Mouse (Mus musculus) cerebellum, adult 8-10 months (tissue): ENCODE data around the gene Cmtr1.
A peak's percentile ranks its signal among the peaks of the same experiment; 100 is the strongest.
"Not testable (repeated sequence)": the region's sequence is repeated elsewhere in the genome, so short reads cannot be mapped to it uniquely, and the experiment has no call there.

Experiments
- DNase-seq: peaks from one replicate; pipeline ENCODE4 v3.0.0; 2022

The Cmtr1 gene

GRCm38 (mm10) chr17:29708783-29709182 lies 48.4 kb downstream of the Cmtr1 start:
- DNase-seq: no peak

DNA sequence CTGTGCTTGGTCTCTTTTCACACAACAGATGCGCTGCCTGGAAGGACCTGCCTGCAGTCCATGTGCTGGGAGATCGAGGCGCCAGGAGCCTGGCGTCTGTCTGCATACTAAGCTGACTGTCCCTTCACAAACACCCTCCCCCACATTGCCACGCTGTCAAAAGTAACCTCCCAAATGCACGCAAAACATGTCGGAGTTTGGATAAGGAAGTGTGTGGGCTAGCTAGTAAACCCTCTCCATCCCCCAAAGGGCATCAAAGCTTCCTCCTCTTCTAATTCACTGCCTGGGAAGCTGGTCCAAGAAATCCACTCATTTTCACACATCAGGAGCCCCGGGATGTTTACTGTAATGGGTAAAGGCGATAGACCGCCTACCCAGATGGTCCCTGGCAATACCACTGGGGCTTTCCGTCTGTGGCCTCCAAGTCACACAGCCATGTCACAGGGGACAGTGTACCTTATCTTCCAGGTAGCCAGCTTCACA lies 50.2 kb downstream of the Cmtr1 start:
- no peak for DNase-seq

DNA sequence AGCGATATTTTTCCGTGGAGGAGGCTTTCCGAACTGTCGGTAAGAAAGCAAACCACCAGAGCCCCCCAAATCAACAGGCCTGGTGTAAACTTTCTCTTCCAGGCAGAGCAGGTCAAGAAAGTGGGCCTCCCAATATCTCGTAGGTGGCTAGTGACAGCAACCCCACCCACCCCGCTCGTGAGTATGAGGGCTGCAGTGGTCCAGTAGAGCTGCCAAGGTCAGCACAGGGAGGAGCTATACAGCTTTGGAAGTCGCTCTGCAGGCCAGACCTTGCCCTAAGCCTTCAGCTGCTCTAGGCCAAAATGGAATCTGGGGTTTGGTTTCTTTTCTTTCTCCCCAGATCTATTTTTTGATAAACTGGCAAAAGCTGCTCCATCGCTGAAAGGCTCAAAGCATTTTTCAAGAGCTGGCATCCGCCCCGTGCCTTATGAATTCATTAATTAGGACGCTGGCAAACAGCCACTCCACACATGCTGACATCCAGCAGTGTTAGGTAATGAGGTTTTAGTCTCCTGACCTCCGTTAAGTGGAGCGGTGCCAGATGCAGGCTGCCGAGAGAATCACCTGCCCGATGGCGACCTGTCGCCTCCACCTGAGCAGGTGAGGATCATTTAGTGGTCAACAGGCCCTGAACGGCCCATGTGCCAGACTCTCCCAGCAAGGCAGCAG lies 50.8 kb downstream of the Cmtr1 start:
- peak; percentile 90 for DNase-seq

DNA sequence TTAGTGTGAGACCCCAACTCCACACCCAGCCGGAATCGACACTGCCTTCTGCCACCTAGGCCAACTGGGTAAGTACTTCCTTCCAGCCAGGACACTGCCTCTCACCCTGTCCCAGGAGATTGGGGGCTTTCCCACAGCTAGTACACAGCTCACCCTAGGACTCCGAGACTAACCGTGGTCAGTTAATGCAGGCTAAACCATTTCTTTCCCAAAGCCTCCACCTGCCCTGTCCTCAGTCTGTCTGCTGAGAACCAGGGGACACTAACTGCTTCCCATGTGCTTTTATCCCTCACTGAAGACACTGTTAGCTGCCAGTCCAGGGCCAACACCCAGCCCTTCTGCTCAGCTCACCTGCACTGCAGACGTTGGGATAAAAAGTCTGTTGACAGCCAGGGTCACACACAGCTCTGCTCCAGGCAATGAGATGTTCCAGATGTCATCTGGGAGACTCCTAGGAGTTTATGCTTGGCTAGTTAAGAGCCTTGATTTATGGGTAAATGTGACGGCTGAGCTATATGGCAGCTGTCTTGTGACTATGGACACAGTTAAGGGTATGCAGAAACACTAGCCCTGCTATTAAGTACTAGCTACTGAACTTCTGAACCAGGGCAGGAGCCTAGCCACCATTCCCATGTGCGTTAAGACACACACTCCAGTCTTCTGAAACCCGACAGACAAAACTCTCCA lies 51.5 kb downstream of the Cmtr1 start:
- peak; percentile 42 for DNase-seq

DNA sequence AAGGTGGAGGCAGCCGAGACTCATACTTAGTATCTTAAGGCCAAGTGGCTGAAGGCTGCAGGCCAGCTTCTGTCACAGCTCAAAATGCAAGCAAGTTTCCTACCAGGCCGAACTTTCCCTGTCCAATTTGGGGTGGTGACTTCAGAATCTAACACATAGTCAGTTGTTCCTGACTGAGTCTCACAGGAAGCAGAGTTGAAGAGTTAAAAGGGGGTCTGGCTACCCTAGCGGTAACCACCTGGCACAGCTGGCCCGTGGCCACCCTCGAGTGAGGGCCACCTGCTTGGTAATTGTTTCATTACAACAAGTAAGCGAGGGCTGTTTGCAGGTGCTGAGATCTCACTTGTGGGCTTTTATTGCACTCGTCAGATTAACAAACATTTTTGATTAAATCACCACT lies 52.2 kb downstream of the Cmtr1 start:
- no peak for DNase-seq

DNA sequence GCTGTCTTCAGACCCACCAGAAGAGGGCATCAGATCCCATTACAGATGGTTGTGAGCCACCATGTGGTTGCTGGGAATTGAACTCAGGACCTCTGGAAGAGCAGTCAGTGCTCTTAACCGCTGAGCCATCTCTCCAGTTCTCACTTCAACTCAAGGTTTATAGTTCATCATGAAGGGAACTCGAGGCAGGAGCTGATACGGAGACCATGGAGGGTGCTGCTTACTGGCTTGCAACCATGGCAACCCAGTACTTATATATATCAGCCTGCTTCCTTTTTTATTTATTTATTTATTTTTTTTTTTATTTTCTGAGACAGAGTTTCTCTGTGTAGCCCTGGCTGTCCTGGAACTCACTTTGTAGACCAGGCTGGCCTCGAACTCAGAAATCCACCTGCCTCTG lies 53.3 kb downstream of the Cmtr1 start:
- DNase-seq: not testable (repeated sequence)

- peak; percentile 97 for DNase-seq
Measured at GRCm38 (mm10) chr17:29716732-29717445, 56.5 kb downstream of the Cmtr1 start, which contains the start of gene Ccdc167. Gene Ccdc167, minus strand, starts transcription at chr17:29717044.

DNA sequence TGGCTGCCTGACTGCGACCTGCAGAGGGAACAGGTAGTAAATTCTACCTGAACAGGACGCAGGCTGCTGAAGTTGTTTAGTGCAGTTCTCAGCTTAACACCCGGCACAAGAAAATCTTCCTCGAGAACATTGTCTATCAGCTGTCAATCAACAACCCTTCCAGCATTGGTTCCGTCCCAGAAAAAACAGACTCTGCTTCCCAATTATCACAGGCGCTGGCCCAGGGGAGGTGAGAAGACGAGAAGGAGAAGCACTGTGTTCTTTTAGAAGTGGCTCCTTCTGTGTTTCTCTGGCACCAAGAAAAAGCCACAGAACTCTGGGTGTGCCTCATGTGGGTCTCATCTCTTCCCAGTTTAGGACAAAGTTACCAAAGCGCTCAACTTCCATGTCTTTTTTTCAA lies 58.3 kb downstream of the Cmtr1 start:
- no peak for DNase-seq

DNA sequence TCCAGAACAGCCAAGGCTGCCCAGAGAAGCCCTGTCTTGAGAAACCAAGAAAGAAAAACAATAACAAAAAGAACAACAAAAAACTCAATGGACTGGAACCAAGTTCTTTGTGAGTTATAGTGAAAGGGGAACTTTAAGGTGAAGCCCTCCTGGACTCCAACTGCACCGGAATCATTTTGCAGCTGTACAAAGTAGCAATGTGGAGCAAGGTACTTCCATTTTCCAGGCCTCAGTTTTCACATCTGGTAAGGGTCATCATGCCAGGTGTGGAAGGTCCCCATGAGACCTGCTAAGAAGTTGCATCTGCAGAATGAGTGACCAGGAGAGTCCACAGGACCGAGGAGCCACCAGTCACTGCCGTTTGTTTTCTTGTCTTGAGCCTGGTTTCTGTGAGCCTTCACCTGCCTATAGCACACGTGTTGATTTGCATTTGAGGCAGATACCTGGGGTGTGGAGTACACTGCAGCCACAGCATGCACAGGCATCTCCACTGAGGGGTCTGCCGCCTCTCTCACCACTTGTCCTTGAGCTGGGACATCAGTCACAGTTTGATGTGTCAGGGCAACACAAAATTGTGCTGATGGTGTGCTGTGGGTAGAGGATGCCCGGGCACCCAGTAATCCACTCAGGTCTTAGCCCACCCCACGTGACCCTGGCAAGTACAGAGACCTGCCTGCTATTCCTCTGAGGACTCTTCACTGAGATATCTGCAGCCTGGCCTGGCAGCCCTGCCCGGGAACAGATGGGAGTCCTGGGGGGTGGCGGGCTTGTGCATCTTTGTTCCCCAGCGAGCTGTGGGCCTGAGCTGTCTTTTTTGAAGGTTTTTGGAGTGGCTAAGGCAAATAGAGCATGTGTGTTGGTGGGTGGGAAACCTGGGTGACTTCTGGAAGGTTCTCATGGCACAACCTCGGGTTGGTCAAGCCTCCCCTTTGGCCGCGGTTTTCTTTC lies 59.5 kb downstream of the Cmtr1 start:
- peak; percentile 81 for DNase-seq

GRCm38 (mm10) chr17:29720755-29721365 lies 60.5 kb downstream of the Cmtr1 start:
- DNase-seq: no peak

DNA sequence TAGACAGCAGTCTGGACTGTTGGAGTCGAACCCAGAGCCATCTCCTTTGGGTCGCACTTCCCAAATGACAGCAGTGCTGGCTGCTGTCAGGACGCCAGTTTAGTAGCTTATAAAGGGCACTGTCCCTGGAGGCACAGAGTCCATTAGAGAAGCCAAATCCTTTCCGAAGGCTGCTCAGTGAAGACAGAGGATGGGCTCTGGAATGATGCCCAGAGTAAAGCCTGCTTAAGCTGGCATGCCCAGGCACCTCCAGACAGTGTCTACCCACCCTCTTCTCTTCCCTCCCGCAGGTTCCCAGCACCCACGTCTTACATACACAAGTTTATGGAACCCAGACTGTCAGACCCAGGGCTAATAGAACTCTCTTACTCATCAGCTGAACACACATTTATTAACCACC lies 64.2 kb downstream of the Cmtr1 start:
- DNase-seq: no peak

- DNase-seq: no peak
Measured at GRCm38 (mm10) chr17:29725027-29725620, 64.7 kb downstream of the Cmtr1 start.

GRCm38 (mm10) chr17:29728082-29728481 lies 67.7 kb downstream of the Cmtr1 start:
- no peak for DNase-seq

- DNase-seq: peak; percentile 56
Measured at GRCm38 (mm10) chr17:29730510-29731265, 70.3 kb downstream of the Cmtr1 start.

DNA sequence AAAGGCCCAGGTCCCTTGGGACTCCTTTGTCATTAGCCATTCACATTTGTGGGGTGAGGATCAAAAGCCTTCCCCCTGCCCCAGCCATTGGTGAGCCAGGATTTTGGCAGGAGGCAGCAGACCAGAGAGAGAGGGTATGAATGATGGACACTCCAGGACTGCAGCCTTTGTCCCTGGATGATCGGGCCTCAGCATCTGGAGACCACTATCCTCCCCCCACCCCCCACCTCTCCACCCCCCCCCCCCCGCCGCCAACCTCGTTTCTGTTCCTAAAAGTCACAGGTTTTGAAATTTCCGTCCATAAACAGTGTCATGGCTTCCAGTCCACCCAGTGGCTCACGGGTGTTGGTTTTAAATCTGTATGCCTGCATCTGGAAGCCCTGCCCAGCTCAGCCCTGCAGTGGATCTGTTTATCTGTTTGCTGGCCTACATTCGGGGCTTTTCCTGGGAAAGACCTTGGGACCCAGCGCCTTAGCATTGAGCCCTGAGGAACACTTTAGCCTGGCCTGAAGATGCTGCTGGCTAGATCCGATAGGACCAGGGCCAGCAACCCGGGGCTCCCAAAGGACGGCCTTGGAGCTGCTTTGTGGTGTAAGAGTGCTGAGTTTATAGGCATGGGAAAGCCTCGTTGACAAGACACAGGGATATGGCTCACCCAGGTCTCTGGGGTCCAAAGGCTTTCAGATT lies 71.0 kb downstream of the Cmtr1 start:
- no peak for DNase-seq

- no peak for DNase-seq
Measured at GRCm38 (mm10) chr17:29731953-29732325, 71.5 kb downstream of the Cmtr1 start.

DNA sequence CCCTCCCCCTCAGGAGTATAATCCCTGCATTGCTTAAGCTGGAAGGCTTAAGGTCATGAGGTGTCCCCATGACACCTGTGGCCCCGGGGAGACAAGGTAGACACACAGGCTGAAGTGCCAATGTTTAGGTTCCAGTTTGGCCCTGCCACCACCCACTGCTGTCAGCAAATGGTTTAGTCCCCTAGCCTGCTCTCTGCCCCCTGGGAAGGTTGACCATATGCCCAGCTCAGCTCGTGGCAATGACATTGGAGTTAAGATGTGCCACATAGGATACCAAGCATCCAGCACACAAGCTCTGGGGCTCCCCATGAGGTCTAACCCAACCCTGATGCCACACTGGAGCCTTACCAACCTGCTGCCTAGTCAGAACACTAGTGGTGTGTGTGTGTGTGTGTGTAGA lies 72.1 kb downstream of the Cmtr1 start:
- DNase-seq: no peak

DNA sequence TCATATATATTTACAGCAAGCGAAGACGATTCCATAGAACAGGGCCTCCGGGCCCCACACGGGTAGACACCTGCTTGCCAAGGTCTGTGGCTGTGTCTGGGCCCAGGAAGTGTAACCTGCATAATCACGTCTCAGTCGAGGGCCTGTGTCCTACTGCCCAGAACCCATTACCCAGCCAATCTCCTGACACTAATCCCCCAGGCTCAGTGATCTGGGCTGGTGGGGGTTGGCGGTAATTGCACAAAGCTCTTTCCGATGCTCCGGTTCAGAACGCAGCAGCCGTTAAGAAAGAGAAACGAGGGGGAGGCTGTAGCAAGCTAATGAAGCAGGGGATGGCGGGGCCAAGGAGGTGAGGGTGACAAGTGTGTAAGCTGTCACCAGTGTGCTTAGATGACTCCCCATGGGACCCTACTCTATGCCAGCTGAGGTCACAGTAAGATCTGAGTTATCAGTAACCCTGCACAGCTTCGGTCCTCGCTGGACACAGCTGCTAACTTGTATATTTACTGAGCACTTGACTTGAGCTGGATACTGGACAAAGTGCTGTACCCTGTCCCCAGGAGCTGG lies 76.1 kb downstream of the Cmtr1 start:
- DNase-seq: no peak

GRCm38 (mm10) chr17:29737849-29738804 lies 77.7 kb downstream of the Cmtr1 start:
- DNase-seq: no peak
